Mouse (Mus musculus) liver, embryonic 16.5 days (tissue): ENCODE results near the gene Batf3. TPM values are rescaled to one million over a fixed set of nuclear protein-coding genes. Genes with fewer than 3 reads are reported as not detected.

Source experiments
- ATAC-seq: fragments of 200-750 bp; cut with Nextera tagmentation; 2 replicates; pipeline ENCODE4 v1.8.0; 2017; ENCODE audit warnings: low read depth, mild to moderate bottlenecking, moderate number of reproducible peaks, moderate library complexity
- H3K27ac ChIP-seq: fragments of 300-500 bp; sonication (generic); 2 replicates; pipeline ENCODE4 v1.5.1; 2014; ENCODE audit warnings: mild to moderate bottlenecking, low read length
- H3K27me3 ChIP-seq: fragments of 300-500 bp; sonication (generic); 2 replicates; pipeline ENCODE4 v1.6.1; 2014; ENCODE audit warnings: low read depth, low read length, mixed read lengths; ENCODE audit not compliant: control insufficient read depth, insufficient read depth
- H3K36me3 ChIP-seq: fragments of 300-500 bp; sonication (generic); 2 replicates; pipeline ENCODE4 v1.6.1; 2014; ENCODE audit warnings: mild to moderate bottlenecking; ENCODE audit not compliant: control insufficient read depth, insufficient read depth
- H3K4me1 ChIP-seq: fragments of 300-500 bp; sonication (generic); 2 replicates; pipeline ENCODE4 v1.6.1; 2014; ENCODE audit warnings: low read depth, low read length, mixed read lengths; ENCODE audit not compliant: control insufficient read depth
- H3K4me2 ChIP-seq: fragments of 300-500 bp; sonication (generic); 2 replicates; pipeline ENCODE4 v1.6.1; 2014; ENCODE audit warnings: low read depth, low read length, mixed read lengths
- H3K4me3 ChIP-seq: fragments of 300-500 bp; sonication (generic); 2 replicates; pipeline ENCODE4 v1.5.1; 2014; ENCODE audit warnings: low read depth, mild to moderate bottlenecking, low read length
- H3K9ac ChIP-seq: fragments of 300-500 bp; sonication (generic); 2 replicates; pipeline ENCODE4 v1.6.1; 2014; ENCODE audit warnings: low read depth, low read length
- H3K9me3 ChIP-seq: fragments of 300-500 bp; sonication (generic); replicated peaks from 2 replicates; pipeline ENCODE4 v1.6.1; 2016; ENCODE audit warnings: low read length; ENCODE audit not compliant: control insufficient read depth
- WGBS: fragments of 180-500 bp; shearing (Covaris S2); extraction: QIAGEN DNeasy Blood & Tissue Kit; methylation state at CpG from one replicate; pipeline ENCODE4 v1.1.7; 2014; ENCODE audit not compliant: insufficient replicate concordance; 5-methylcytosine and 5-hydroxymethylcytosine counted together
- polyA plus RNA-seq: library from polyadenylated mRNA; unstranded; fragments of >200 nt; fragmentation: Nextera tagmentation; extraction: Ambion mirVana; gene quantifications from 2 replicates; pipeline ENCODE4 v1.2.1, GENCODE M21; 2015

Gene Batf3
- 1.5 and 2.4 TPM in 2 replicates for polyA plus RNA-seq

DNA sequence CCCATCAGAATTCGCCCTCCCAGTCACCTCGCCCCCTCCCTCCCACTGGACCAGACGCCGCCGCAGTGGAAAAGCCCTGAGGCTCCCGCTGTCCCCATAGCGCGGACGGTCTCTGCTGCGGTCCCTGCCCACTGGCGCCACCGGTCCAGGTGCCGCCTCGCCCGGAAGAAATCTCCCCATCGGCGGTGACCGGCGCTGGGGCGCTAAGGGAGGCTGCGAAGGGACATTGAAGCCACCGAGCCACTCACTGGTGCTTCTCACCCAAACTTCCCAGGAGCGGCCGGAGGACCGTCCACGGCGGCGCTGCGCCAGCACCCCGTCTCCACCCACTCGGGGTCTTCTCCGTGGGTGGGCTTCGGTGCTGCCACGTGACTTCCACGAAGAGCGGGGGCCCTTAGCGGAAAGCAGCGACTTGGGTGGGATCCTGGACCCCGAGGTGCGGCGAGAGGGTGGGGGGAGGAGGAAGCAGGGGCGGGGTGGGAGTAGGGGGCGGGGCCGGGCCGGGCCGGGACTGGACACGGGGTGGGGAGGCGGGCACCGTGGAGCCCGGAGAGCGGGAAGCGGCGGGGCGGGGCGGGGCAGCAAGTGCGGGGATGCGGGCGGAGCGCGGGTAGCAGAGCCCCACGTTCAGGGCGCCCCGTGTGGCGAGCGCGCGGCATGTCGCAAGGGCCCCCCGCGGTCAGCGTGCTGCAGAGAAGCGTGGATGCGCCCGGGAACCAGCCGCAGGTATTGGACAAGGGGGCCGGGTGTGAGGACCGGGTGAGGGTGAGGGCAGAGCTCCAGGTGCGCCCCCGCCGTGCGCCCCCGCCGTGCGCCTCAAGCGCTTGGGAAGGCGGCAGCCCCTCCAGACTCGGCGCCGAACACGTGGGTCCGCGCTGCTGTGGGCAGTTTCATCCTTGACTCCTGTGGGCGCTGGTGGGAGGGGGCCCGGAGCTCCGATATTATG, at the start of gene Batf3:
TSS of gene Batf3 (plus strand) at position 46 of the 946 bp plus-strand sequence.
- H3K4me1 ChIP-seq, result no peaks in the 10 kb centered on the region; the same call in 1 of the 2 replicates
- 0 out of 2 replicates have a peak, but pooled peaks cover 2% of the 10 kb centered on the region for H3K9me3 ChIP-seq
- H3K27me3 ChIP-seq, result peaks cover 39% of the 10 kb centered on the region
- peak within 1 kb of the TSS; percentile 58 for H3K4me3 ChIP-seq
- peak within 1 kb of the TSS; percentile 76 for H3K4me2 ChIP-seq
- H3K36me3 ChIP-seq, result no peaks in the 10 kb centered on the region
- ATAC-seq, result peak; percentile 63
- WGBS, result 1% methylated on average over 72 of the region's 95 CpGs
- no peak within 1 kb of the TSS for H3K27ac ChIP-seq
- peak within 1 kb of the TSS; percentile 31; the same call in 1 of the 2 replicates for H3K9ac ChIP-seq

DNA sequence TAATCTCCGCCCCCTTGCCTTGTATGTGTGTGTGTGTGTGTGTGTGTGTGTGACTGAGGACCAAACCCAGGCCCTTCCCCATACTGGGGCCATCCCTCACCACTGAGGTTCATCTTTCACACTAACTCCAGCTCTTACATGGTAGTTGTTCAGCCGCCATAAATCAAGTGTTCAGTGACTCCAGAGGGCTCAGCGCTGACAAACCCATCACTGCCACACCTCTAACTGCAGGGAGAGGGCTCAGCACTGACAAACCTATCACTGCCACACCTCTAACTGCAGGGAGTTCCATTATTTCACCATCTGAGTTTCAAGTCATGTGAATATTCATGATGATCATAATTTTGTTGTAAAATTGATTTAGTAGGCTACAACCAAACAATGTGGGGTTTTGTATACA, 44.1 kb upstream of the Batf3 start:
- no peaks in the 10 kb centered on the region for H3K9me3 ChIP-seq
- ATAC-seq, result no peak
- no peak overlapping the region for H3K4me3 ChIP-seq
- 76% methylated on average over 3 of the region's 3 CpGs for WGBS
- no peak overlapping the region for H3K27ac ChIP-seq
- H3K4me2 ChIP-seq, result no peak overlapping the region
- no peaks in the 10 kb centered on the region for H3K27me3 ChIP-seq
- no peaks in the 10 kb centered on the region for H3K36me3 ChIP-seq
- no peak overlapping the region for H3K9ac ChIP-seq
- H3K4me1 ChIP-seq, result no peaks in the 10 kb centered on the region; the same call in none of the 2 replicates

DNA sequence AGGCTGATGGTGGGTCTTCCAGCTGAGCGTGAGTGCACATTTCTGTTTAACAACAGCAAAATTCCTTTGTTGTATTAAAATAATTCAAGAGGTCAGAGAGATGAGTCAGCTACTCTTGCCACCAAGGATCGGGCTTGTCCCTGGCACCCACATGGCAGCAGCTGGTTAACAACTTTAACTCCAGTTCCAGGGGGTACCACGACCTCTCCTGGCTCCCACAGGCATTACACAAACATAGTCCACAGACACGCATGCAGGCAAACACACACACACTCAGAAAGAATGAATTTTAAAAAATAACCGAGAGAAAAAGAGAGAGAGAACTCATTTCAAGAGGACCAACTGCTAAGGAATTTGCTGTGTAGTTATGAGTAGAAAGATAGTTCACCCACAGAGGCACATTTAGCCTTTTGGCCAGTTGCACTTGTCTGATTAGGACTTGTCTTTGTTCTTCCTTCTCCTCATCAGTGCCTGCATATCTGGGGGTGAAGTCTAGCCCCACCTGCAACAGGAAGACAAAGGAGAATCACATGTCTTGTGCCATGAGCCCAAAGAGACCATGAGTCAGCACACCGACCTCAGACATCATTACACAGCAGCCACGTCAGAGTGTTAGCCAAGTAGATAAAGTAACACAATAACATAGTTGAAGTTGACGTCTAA, 42.6 kb upstream of the Batf3 start:
- no peaks in the 10 kb centered on the region; the same call in none of the 2 replicates for H3K4me1 ChIP-seq
- H3K27me3 ChIP-seq, result no peaks in the 10 kb centered on the region
- ATAC-seq, result peak; percentile 87
- H3K36me3 ChIP-seq, result no peaks in the 10 kb centered on the region
- H3K9ac ChIP-seq, result no peak overlapping the region
- H3K9me3 ChIP-seq, result no peaks in the 10 kb centered on the region
- H3K4me3 ChIP-seq, result no peak overlapping the region
- WGBS, result 30% methylated on average over 8 of the region's 8 CpGs
- no peak overlapping the region for H3K4me2 ChIP-seq
- H3K27ac ChIP-seq, result 0 out of 2 replicates have a peak overlapping the region, but pooled peaks have one; percentile 12

DNA sequence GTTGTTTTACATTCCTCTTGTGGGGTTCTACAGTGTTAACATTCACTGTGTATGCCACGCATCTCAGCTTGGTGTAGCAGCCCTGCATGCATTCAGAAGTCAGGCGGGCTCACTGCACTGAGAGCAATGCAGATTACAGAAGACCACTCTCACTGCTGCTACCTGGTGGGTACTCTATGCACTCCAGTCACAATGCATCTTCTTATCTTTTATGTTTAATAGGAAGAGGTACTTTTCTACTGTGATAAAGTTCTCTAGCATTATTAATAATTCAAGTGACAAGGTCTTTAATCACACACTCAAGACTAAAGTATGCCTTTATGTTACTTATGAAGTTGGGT, 42.1 kb upstream of the Batf3 start:
- H3K36me3 ChIP-seq, result no peaks in the 10 kb centered on the region
- H3K9me3 ChIP-seq, result no peaks in the 10 kb centered on the region
- H3K9ac ChIP-seq, result no peak overlapping the region
- peak; percentile 65 for ATAC-seq
- 0 out of 2 replicates have a peak overlapping the region, but pooled peaks have one; percentile 12 for H3K27ac ChIP-seq
- H3K4me2 ChIP-seq, result no peak overlapping the region
- no peaks in the 10 kb centered on the region for H3K27me3 ChIP-seq
- 24% methylated on average over 2 of the region's 2 CpGs for WGBS
- H3K4me1 ChIP-seq, result no peaks in the 10 kb centered on the region; the same call in none of the 2 replicates
- H3K4me3 ChIP-seq, result no peak overlapping the region

DNA sequence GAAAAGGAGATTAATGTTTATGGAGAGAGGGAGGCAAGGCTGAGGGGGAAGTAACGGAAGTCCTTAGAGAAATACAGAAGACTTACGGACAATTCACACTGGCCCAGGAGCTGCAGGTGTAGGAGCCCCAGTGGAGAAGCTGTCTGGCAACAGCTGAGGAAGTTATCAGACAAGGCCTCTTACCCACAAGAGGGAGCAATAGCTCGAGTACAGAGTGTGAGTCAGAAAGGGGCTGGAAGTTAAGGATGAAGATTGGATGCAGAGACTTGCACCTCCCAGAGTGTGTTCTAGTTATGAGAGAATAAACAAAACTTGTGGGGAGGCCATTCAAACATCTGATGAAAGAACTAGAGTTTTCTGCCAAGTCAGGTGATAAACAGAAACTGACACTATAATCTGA, 40.2 kb upstream of the Batf3 start:
- H3K9ac ChIP-seq, result no peak overlapping the region
- H3K9me3 ChIP-seq, result no peaks in the 10 kb centered on the region
- no peak overlapping the region for H3K27ac ChIP-seq
- H3K4me1 ChIP-seq, result peaks cover 8% of the 10 kb centered on the region
- WGBS, result 59% methylated on average over 3 of the region's 3 CpGs
- no peaks in the 10 kb centered on the region for H3K36me3 ChIP-seq
- ATAC-seq, result no peak
- H3K4me3 ChIP-seq, result no peak overlapping the region
- no peak overlapping the region for H3K4me2 ChIP-seq
- H3K27me3 ChIP-seq, result no peaks in the 10 kb centered on the region

DNA sequence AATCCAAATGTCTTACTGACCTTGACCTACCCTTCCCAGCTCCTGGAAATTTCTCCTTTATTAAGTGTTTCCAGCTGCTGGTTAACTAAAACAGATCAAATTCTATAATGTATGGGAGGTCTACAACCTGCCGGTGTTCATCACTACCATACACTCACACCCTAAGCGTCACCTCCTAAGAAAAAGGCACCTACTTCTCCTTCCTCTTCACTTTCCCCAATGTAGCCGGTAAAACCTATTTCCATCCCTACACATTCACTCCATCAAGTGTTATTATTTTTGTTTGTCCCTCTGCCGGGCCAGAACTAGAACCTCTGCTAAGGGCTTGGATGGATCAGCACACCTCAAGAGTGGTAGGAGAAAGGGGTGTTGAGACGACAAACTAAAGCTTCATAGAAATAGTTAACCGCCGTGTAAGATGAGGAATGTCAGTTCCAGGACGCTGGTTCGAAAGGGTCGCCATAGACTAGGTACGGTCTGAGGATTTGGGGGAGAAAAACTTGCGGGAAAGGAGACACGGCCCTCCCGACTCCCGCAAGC, 35.3 kb upstream of the Batf3 start:
- peak overlapping the region; percentile 88 for H3K4me2 ChIP-seq
- peaks cover 21% of the 10 kb centered on the region for H3K4me1 ChIP-seq
- no peak for ATAC-seq
- no peaks in the 10 kb centered on the region for H3K27me3 ChIP-seq
- no peaks in the 10 kb centered on the region for H3K9me3 ChIP-seq
- 5% methylated on average over 15 of the region's 15 CpGs for WGBS
- peak overlapping the region; percentile 58 for H3K27ac ChIP-seq
- peak overlapping the region; percentile 79 for H3K4me3 ChIP-seq
- peak overlapping the region; percentile 85 for H3K9ac ChIP-seq
- H3K36me3 ChIP-seq, result peaks cover 7% of the 10 kb centered on the region

DNA sequence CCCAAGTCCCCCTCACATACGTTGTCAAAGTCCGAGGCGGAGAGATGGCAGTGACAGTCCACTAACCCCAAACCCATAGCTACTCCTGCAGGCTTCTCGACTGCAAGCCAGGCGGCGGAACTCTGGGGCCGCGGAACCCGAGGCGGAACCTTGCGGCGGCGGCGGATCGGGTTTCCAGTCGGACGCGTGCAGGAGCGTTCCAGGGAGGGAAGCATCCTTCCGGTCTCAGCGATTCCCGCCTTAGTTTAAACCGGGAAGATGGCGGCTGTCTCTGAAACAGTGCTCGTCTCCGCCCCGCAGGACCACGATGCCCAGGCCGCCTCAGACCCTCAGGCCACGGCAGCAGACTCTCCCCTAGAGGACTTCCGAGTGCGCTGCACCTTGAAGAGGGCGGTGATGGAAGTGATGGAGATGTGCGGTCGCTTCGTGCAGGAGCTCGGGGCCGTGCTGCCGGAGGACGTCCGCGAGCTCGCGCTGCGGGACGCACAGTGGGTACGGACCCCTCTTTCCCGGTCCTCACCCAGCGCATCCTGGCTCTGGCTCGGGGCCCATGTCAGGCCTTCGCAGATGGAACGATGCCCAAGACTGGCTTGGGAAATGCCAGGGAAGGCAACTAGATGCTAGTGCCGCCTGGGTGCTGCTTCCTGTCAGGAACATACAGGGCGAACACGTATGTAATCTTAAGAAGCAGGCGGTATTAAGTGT, 34.7 kb upstream of the Batf3 start, which contains the start of the genes Tatdn3 and Nsl1:
TSS of gene Tatdn3 (minus strand) at position 152 of the 705 bp plus-strand sequence.
TSS of gene Nsl1 (plus strand) at position 232 of the 705 bp plus-strand sequence.
- WGBS, result under 1% methylated on average over 56 of the region's 56 CpGs
- peaks cover 21% of the 10 kb centered on the region for H3K4me1 ChIP-seq
- peak; percentile 92 for ATAC-seq
- H3K9ac ChIP-seq, result peak within 1 kb of the TSS; percentile 85
- H3K27me3 ChIP-seq, result no peaks in the 10 kb centered on the region
- peak within 1 kb of the TSS; percentile 58 for H3K27ac ChIP-seq
- no peaks in the 10 kb centered on the region for H3K9me3 ChIP-seq
- H3K4me3 ChIP-seq, result peak within 1 kb of the TSS; percentile 79
- peaks cover 7% of the 10 kb centered on the region for H3K36me3 ChIP-seq
- H3K4me2 ChIP-seq, result peak within 1 kb of the TSS; percentile 88

DNA sequence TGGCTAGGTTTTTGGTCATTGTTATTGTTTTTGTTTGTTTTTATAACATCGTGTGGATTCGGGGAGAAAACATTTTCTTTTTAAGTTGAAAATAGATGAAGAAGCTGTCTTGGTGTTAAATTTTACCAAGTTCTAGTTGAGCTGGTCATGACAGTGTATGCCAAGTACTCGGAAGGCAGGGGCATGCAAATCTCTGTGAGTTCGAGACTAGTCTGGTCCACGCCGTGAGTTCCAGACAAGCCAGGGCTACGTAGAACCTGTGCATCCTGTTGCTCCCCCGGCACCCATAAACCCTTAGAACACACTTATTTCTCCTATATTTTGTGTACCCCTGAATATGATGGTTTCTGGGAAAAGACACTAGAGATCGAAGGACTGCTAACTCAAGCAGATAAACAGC, 33.9 kb upstream of the Batf3 start:
- ATAC-seq, result no peak
- Histone ChIP-seq H3K9me3 (no peaks in the 10 kb centered on the region), H3K4me1 (peaks cover 21% of the 10 kb centered on the region), H3K27ac (no peak overlapping the region), H3K36me3 (peaks cover 15% of the 10 kb centered on the region), H3K4me2 (peak overlapping the region; percentile 88), H3K9ac (peak overlapping the region; percentile 85), H3K4me3 (peak overlapping the region; percentile 79), H3K27me3 (no peaks in the 10 kb centered on the region)
- 42% methylated on average over 9 of the region's 9 CpGs for WGBS
